Mouse (Mus musculus) limb, embryonic 10.5 days (tissue): ENCODE results near the gene C1qtnf6. TPM values are rescaled to one million over a fixed set of nuclear protein-coding genes. Genes with fewer than 3 reads are reported as not detected.
A peak's percentile ranks its signal among the peaks of the same experiment; 100 is the strongest.

Experiments
- DNase-seq: peaks from one replicate; pipeline ENCODE4 v3.0.0-alpha.2; 2017; ENCODE audit warnings: low spot score
- H3K27ac ChIP-seq: fragments of 300-500 bp; sonication (generic); 2 replicates; pipeline ENCODE4 v1.5.1; 2016; ENCODE audit warnings: mild to moderate bottlenecking
- H3K27me3 ChIP-seq: fragments of 300-500 bp; sonication (generic); 2 replicates; pipeline ENCODE4 v1.6.1; 2016; ENCODE audit warnings: low read depth, mild to moderate bottlenecking; ENCODE audit not compliant: poor library complexity, severe bottlenecking
- H3K36me3 ChIP-seq: fragments of 300-500 bp; sonication (generic); 2 replicates; pipeline ENCODE4 v1.6.1; 2016; ENCODE audit warnings: mild to moderate bottlenecking, moderate library complexity
- H3K4me1 ChIP-seq: fragments of 300-500 bp; sonication (generic); 2 replicates; pipeline ENCODE4 v1.6.1; 2016
- H3K4me3 ChIP-seq: fragments of 300-500 bp; sonication (generic); 2 replicates; pipeline ENCODE4 v1.5.1; 2016; ENCODE audit warnings: mild to moderate bottlenecking, moderate library complexity
- H3K9me3 ChIP-seq: fragments of 300-500 bp; sonication (generic); replicated peaks from 2 replicates; pipeline ENCODE4 v1.6.1; 2016; ENCODE audit warnings: mild to moderate bottlenecking
- WGBS: fragments of 180-500 bp; shearing (Covaris S2); methylation state at CpG from one replicate; pipeline ENCODE4 v1.1.7; 2016; 5-methylcytosine and 5-hydroxymethylcytosine counted together
- polyA plus RNA-seq: library from polyadenylated mRNA; unstranded; fragments of >200 nt; fragmentation: Nextera tagmentation; extraction: Ambion mirVana; gene quantifications from 2 replicates; pipeline ENCODE4 v1.2.1, GENCODE M21; 2016

Gene C1qtnf6
- polyA plus RNA-seq, 1 experiment from 2014 or later, result 14.6 TPM

DNA sequence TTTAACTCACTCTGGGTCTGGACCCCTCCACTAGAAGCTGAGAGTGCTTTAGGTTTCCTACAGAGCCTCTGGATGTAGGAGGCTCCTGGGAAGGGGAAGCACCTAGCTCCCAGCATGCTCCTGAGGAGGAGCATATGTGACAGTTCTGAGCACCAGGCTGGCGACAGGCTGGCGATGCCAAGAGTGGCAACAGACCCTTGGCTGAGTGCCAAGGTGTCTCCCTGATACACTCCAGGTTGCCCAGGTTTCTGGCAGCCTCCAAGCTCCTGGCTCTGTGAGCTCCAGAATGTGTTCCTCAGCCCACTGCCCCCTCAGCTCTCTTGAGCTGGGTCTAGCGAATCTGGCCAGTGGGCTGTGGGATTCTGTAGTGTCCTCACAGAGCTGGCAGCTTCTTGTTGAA is 10.4 kb upstream of the C1qtnf6 start:
- Histone ChIP-seq H3K4me3 (no peak overlapping the region), H3K4me1 (peaks cover 9% of the 10 kb centered on the region), H3K9me3 (no peaks in the 10 kb centered on the region), H3K27me3 (peaks cover 71% of the 10 kb centered on the region), H3K36me3 (no peaks in the 10 kb centered on the region), H3K27ac (no peak overlapping the region)
- WGBS, result 83% methylated on average over 3 of the region's 3 CpGs
- no peak for DNase-seq

DNA sequence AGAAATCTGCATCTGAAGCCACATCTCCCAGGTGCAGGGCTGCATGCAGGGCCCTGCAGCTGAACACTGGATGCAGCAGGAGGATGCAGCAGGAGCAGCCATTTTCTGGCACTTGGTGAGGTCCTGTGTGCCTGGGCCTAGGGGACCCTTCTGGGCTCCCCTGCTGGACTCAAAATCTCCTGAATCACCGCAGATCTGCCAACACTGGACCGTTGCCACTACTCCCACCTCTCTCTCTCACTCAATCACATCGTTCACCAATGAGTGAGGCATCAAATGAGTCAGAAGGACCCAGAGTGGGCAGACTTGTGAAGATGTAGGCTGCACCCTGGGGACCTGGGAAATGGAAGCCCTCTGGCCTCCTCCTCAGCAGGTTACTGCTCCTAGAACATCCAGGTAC is 9.8 kb upstream of the C1qtnf6 start:
- WGBS, result 87% methylated on average over 3 of the region's 3 CpGs
- Histone ChIP-seq H3K9me3 (no peaks in the 10 kb centered on the region), H3K27me3 (peaks cover 70% of the 10 kb centered on the region), H3K4me1 (peaks cover 9% of the 10 kb centered on the region), H3K36me3 (no peaks in the 10 kb centered on the region), H3K4me3 (no peak overlapping the region), H3K27ac (no peak overlapping the region)
- DNase-seq, result no peak

DNA sequence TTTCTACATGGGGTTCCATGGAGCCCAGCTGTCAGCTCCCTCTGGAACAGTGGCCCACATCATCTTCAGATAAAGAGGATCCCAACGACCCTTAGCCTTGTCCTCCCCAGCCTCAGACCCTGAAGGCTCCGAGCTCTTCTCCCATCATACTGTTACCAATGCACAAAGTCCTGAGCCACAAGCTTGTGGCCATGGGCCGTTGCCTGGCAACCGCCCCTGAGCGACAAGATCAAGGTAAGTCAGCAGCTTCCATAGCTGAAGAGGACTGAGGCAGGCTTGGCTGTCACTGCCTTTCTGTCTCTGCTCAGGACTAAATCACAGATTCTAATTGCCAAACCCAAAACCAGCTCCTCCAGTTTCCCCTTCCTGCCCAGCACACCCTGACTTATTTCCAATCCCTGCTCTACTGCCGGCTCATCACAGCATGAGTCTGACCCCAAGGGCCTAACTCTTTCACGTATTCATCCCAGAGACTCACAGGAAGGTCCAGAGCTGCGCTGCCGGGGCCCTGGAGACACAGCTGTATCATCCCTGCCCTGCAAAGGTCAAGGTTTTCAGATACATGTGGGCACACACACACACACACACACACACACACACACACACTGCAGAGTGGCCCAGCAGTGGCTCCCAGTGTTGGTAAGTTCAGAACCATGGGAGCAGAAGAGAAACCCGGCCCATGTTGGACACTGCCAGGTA is 4.7 kb upstream of the C1qtnf6 start:
- no peaks in the 10 kb centered on the region for H3K9me3 ChIP-seq
- DNase-seq, result no peak
- H3K36me3 ChIP-seq, result no peaks in the 10 kb centered on the region
- WGBS, result 65% methylated on average over 10 of the region's 10 CpGs
- H3K27ac ChIP-seq, result no peak overlapping the region
- H3K27me3 ChIP-seq, result peaks cover 33% of the 10 kb centered on the region
- H3K4me1 ChIP-seq, result peaks cover 14% of the 10 kb centered on the region
- no peak overlapping the region for H3K4me3 ChIP-seq

DNA sequence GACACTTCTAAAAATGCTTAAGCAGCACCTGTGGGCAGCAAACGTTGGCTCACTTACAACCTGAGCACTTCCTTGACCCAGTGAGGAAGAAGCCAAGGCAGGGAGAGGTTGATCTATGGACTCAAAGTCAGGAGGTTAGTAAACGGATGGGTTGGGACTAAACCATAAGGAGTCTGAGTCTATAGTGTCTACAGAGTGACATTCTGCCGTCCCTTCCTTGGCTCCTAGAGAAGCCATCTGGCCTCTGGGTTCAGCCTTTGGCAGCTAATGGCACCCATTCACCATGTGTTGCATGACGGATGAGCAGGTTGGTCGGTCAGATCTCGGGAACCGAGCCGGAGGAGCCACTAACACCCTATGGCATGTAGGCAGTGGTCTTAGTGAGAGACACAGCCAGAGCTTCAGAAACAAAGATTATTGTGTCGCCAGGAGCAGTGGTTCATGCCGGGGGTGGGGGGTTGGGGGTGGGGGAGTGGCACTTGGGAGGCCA is 2.2 kb upstream of the C1qtnf6 start:
- Histone ChIP-seq H3K9me3 (no peaks in the 10 kb centered on the region), H3K4me3 (no peak overlapping the region), H3K27me3 (peaks cover 21% of the 10 kb centered on the region), H3K27ac (no peak overlapping the region), H3K4me1 (peaks cover 34% of the 10 kb centered on the region), H3K36me3 (no peaks in the 10 kb centered on the region)
- no peak for DNase-seq
- 70% methylated on average over 10 of the region's 10 CpGs for WGBS

DNA sequence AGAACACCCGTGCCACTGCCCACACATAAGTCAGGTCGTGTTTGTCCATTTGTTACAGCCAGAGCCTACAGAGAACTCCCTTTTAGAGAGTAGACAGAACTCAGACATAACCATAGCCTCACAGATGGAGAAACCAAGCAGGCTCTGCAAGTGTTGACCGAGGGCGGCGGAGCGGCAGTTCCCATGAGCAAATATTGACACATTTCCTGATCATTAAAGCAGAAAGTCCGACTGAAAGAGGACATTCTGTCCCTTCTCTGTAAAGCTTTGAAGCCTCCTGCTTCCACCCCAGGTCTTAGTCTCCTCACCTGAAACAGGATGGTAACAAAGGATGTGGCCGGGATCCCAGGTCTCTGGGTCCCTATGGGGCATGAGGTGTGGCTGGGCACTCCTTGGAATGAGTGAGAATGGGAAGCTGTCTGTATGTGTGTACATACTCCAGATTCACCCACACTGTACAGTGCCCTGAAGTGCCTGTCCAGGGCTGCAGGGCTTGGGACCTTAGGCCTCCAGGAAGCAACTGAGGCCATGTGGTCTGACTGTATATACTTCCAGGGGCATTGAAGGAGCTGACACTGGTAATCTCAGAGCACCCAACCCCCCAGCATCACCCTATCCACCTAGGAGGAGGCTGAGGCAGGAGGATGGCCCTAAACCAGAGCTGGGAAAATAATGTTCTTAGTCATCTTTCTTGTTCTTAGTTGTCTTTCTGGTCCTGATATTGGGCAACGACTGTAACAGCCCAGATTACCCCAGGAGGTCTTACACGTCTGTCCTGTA is 1.5 kb upstream of the C1qtnf6 start:
- H3K4me1 ChIP-seq, result peaks cover 41% of the 10 kb centered on the region

DNA sequence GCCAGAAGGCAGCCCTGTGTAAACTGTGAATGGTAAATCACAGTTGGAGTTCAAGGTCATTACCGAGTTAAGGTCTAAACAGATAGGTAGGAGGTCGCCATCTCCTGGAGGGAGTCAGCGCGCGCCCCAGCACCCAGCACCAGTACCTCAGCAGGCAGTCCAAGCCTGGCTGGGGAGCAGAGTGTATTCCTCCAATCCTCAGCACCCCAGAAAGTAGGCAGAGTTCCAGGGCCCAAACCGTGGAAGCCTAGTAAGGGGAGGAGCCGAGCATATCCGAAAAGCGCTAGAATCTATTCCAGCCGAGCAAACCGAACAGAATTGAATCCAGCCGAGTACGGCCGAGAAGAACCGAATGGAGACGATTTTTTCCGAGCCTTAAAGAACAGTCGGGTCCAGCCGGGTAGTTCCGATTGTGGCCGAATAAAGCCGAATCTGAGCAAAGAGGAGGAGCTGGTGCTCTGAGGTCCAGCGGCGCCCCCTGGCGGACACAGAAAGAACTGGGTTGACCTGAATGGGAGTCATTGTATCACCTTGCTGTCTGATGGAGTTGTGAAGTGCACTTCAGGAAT is 769 bp upstream of the C1qtnf6 start:
- Histone ChIP-seq H3K9me3 (no peaks in the 10 kb centered on the region), H3K4me1 (peaks cover 45% of the 10 kb centered on the region), H3K27ac (peak overlapping the region; percentile 86), H3K4me3 (peak overlapping the region; percentile 54), H3K27me3 (peaks cover 12% of the 10 kb centered on the region), H3K36me3 (no peaks in the 10 kb centered on the region)
- WGBS, result under 1% methylated on average over 25 of the region's 25 CpGs
- DNase-seq, result peak; percentile 97

More for the DNA sequence above, 1.5 kb upstream of the C1qtnf6 start:
- H3K27ac ChIP-seq, result 0 out of 2 replicates have a peak overlapping the region, but pooled peaks have one; percentile 36
- no peak overlapping the region for H3K4me3 ChIP-seq
- no peaks in the 10 kb centered on the region for H3K9me3 ChIP-seq
- no peak for DNase-seq
- 75% methylated on average over 10 of the region's 10 CpGs for WGBS
- no peaks in the 10 kb centered on the region for H3K36me3 ChIP-seq
- peaks cover 15% of the 10 kb centered on the region for H3K27me3 ChIP-seq

DNA sequence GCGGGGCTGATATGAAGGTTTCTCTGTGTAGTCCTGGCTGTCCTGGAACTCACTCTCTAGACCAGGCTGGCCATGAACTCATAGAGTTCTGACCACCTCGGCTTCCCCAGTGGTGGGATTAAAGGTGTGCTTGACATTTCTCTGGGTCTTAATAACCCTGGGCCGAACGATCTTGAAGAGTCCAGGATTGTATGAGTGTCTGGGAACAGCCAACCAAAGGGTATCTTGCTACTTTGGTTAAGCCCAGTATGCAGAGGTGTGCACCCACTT is 170 bp upstream of the C1qtnf6 start:
- 75% methylated on average over 4 of the region's 4 CpGs for WGBS
- H3K27me3 ChIP-seq, result peaks cover 12% of the 10 kb centered on the region
- H3K27ac ChIP-seq, result peak overlapping the region; percentile 86
- no peak for DNase-seq
- no peaks in the 10 kb centered on the region for H3K36me3 ChIP-seq
- H3K4me1 ChIP-seq, result peaks cover 45% of the 10 kb centered on the region
- H3K9me3 ChIP-seq, result no peaks in the 10 kb centered on the region
- H3K4me3 ChIP-seq, result peak overlapping the region; percentile 54

DNA sequence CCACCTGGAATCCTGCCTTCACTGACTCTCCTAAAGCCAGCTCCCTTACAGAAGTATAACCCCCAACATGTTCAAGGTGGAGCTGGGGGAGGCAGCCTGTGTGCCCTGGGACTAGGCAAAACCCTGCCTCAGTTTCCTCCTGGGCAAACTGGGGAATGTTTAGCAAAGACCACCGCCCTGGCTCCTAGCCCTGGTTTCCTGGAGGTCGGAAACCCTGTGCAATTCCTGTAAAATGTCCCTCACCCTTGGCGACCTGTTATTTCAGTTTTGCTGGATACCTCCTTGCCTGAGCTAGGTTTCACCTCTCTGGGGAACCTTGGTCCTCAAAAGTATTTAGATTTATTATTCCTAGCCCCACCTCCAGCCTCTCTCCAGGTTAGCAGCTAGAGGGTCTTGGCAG is 1.1 kb downstream of the C1qtnf6 start:
- Histone ChIP-seq H3K4me1 (peaks cover 45% of the 10 kb centered on the region), H3K9me3 (no peaks in the 10 kb centered on the region), H3K27me3 (peaks cover 12% of the 10 kb centered on the region), H3K27ac (peak overlapping the region; percentile 90), H3K4me3 (peak overlapping the region; percentile 52; the same call in 1 of the 2 replicates), H3K36me3 (no peaks in the 10 kb centered on the region)
- 73% methylated on average over 3 of the region's 3 CpGs for WGBS
- no peak for DNase-seq

DNA sequence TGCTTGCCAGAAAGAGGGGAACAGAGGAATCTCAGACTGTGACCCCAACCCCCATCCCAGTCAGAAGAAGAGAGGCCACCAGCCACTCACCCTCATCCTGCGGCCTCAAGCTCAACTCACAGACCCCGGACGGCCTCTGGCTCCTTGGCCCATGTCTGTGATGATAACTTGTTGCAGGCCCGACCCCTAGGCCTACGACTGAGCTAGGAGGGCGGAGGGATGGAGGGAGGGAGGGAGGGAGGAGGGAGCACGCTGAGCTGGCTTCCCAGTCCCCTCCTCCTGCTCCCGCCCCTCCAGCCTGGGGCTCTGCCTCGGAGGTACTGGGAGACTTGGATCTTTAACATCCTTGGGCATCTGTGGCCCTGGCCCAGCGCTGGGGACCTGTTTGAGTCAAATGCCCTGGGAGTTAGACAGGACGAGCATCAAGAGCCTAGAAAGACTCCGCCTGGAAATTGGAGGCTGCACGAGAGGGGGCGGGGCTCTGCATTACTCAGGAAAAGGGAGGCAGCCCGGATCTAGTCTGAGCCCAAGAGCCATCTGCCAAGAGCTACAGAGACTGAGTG is 1.7 kb downstream of the C1qtnf6 start:
- peaks cover 12% of the 10 kb centered on the region for H3K27me3 ChIP-seq

DNA sequence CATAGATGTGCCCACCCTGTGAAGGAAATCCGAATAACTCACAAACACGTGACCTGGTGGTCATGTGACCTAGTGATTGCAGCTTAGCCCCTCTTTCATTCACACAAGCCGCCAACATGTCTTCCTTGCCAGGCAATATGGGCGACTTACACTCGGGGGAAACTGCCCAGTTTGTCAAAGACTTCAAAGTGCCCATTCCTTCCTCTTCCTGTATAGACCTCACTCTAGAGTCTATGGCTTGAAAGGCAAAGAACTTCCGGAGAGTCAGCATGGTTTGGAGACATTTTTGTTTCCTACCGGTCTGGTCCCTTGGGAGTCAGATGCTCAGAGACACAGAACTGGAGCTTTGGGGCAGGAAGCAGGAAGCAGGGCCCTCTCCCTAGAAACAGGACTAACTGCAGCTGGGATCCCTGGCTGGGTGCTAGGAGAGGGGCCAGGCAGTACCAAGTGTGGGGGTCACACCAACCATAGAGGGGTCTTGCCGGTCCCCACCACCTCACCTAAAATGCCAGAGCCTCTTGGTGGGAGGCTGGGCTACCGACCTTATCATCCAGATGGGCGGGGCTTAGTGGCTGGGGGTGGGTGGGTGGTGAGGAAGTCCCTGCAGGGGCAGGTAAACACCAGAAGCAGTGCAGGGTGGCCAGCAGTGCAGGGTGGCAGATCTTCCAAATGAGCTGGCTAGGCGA is 2.3 kb downstream of the C1qtnf6 start:
- H3K27me3 ChIP-seq, result peaks cover 12% of the 10 kb centered on the region
- H3K36me3 ChIP-seq, result no peaks in the 10 kb centered on the region
- DNase-seq, result peak; percentile 41
- WGBS, result 52% methylated on average over 11 of the region's 11 CpGs
- H3K4me3 ChIP-seq, result peak overlapping the region; percentile 52
- no peaks in the 10 kb centered on the region for H3K9me3 ChIP-seq
- peaks cover 54% of the 10 kb centered on the region for H3K4me1 ChIP-seq
- peak overlapping the region; percentile 90 for H3K27ac ChIP-seq

More for the DNA sequence above, 1.7 kb downstream of the C1qtnf6 start:
- Histone ChIP-seq H3K36me3 (no peaks in the 10 kb centered on the region), H3K4me3 (peak overlapping the region; percentile 52), H3K27ac (peak overlapping the region; percentile 90), H3K9me3 (no peaks in the 10 kb centered on the region), H3K4me1 (peaks cover 49% of the 10 kb centered on the region)
- WGBS, result under 1% methylated on average over 15 of the region's 15 CpGs
- DNase-seq, result peak; percentile 79

DNA sequence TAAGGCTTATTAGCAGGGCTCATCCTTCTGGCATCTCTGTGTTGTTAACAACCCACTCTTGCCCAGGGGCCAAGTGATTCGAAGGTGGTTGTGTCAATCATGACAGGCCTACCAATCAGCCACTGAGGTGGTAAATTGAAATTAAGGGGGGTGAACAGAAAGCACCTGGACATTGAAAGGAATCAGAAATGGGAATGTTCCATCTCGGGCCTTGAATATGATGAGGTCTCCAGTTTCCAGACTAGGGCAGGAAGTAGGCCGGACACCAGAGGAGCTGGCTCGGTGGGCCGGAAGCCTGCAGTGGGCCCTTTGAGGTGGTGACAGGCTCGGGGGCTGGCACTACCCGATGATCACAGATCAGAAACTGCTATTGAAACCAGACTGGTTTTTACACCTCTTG is 3.2 kb downstream of the C1qtnf6 start:
- H3K4me1 ChIP-seq, result peaks cover 54% of the 10 kb centered on the region
- no peak for DNase-seq
- H3K4me3 ChIP-seq, result no peak overlapping the region
- H3K36me3 ChIP-seq, result no peaks in the 10 kb centered on the region
- H3K9me3 ChIP-seq, result no peaks in the 10 kb centered on the region
- 84% methylated on average over 7 of the region's 7 CpGs for WGBS
- H3K27me3 ChIP-seq, result peaks cover 12% of the 10 kb centered on the region
- H3K27ac ChIP-seq, result peak overlapping the region; percentile 90; the same call in 1 of the 2 replicates

DNA sequence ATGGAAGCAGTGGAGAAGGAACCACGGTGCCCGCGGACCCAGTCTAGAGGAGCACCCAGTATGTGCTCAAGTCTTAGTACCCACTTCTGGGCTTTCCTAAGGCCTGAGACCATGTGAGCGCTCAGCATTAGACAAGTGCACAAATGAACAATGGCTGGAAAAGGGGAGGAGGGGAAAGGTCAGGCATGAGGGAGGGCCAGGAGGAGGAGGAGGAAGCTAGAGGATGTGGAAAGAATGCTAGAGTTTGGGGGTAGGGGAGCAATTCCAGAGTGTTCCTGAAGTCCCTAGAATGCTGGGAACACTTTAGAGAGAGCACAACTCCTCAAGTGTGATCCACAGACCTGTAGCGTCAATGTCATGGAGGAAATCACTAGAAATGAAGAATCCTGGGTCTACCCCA is 7.1 kb downstream of the C1qtnf6 start:
- H3K27me3 ChIP-seq, result no peaks in the 10 kb centered on the region
- H3K36me3 ChIP-seq, result no peaks in the 10 kb centered on the region
- 90% methylated on average over 5 of the region's 5 CpGs for WGBS
- peaks cover 48% of the 10 kb centered on the region for H3K4me1 ChIP-seq
- H3K27ac ChIP-seq, result no peak overlapping the region
- no peaks in the 10 kb centered on the region for H3K9me3 ChIP-seq
- no peak overlapping the region for H3K4me3 ChIP-seq
- no peak for DNase-seq
